Mouse (Mus musculus) thymus, postnatal 10 days (tissue): ENCODE measurements around the gene Gsta3.
"Not testable (repeated sequence)": the region's sequence is repeated elsewhere in the genome, so short reads cannot be mapped to it uniquely, and the experiment has no call there.

ENCODE experiments used
- DNase-seq, 2 experiments: peaks; one replicate each; pipeline ENCODE4 v3.0.0; 2021; ENCODE audit warnings: low spot score in 2 of 2

Gsta3 gene

DNA sequence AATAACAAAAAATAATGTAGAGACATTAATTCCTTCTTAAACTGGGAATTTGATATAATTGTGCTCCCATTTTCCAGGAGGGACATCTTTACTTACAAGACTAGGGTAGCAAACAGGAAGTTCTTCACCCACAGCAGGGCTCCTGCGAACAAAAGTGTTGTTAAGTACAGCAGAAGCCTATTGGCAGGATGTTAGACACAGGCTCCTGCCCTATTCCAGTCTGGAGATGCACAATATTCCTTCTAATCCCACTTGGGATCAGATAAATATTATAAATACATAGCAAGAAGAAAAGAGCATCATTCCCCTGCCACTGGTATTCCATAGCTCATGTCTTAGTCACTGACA lies 12.9 kb downstream of the Gsta3 start:
- no peak for DNase-seq

DNA sequence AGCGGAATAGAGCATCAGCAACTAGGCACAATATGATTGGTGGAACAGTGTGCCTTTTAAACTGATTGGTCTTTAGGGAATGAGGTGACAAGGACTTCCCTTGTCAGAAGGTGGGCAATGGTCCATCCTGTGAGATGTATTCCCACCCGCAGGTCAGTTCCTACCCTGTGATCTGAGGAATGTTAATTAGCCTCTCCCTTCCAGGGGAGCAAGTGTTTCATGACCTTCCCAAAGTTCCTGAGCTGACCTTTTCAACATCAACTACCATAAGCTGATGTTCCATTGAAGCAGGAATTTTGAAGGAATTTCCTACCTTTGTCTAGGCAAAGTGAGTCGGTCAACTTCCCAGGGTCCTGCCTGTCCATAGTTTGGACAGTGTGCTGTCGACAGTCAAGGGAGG lies 13.5 kb downstream of the Gsta3 start:
- DNase-seq: no peak

DNA sequence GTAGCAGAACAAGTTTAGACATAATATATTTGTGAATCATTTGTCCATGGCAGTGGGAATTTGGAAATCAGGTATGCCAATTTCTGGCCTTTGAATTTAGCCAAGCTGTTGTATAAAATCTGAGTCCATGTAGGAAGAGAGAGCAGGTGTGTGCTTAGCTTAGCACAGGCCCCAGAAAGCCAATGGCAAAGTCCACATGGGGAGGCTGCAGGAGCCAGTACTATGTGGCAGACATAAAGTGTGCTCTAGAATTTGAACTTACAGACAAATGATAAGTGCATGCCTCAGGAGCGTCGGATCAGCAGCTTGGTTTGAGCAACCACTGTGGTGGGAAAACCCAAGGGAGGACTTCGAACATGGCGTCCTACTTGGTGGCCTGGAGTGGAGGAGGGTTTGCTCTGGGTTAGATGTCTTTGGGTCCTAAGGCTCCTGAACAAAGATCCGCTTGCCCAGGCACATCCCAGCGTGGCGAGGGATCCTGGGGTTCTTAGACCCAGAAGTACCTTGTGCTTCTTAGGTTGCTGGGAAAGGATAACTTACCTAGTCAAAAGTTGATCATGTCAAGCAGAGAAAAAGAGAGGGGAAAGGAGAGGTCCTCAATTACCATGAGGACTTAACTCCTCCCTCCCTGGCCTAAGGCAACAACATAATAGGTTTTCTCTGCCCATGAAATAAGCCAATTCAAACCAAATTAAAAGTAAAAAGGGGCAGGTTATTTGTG lies 15.4 kb downstream of the Gsta3 start:
- no peak for DNase-seq

DNA sequence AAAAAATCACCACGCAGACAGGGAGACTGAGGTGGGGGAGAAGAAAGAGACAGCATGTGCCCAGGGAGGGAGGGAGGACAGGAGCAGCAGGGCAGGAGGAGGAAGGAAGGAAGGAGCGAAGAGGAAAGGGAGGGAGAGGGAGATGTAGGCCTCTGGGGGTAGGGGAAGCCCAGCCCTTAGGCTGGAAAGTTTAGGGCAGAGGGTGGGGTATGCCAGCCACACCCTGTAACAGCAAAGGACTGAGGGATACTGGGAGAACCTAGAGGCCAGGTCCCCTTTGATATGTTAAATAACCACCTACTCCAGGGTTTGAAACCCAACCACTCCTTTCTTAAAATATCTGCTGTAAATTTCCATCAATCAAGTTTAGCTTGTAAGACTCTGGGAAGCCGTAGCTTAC lies 16.0 kb downstream of the Gsta3 start:
- no peak for DNase-seq

DNA sequence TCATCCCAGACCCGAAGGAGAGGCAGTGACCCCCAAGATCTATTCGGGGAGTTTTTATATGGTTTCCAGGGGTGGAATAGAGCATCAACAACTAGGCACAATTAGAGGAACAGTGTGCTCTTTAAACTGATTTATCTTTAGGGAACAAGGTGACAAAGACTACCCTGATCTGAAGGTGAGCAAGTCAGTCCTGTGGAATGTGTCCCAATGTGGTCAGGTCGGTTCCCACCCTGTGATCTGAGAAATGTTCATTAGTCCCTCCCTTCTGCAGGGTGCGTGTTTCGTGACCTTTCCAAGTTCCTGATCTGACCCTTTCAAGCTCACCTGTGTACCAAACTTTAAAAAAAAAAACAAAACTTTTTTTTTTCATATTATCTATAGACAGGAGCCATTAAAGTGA lies 16.5 kb downstream of the Gsta3 start:
- DNase-seq: no peak

DNA sequence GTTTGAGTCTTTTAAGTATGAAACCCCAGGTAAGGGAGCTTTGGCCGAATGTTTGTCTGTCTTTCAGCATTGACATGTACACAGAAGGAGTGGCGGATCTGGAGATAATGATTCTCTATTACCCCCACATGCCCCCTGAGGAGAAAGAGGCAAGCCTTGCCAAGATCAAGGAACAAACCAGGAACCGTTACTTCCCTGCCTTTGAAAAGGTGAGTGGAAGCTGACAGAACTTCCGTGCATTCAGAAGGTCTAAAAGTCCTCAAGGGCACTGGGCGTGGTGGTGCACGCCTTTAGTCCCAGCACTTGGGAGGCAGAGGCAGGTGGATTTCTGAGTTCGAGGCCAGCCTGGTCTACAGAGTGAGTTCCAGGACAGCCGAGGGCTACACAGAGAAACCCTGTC lies 19.6 kb downstream of the Gsta3 start:
- not testable (repeated sequence) for DNase-seq

DNA sequence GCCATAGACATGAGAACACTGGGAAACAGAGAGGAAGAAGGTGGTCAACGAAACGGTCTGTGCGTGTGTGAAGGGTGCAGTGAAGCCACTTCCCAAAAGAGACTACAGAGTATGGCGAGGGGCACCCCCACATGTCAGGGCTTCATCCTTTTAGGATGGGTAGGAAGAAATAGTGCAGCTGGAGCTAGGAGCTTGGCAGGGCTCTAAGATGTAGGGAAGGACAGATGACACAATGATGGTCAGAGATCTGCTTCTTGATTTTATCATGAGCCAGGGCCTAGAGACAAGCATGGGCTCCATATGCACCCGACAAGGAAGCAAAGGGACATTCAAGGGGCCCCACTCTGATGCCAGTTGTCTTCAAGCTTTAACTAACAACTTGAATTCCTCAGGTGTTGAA lies 22.0 kb downstream of the Gsta3 start:
- DNase-seq: no peak

DNA sequence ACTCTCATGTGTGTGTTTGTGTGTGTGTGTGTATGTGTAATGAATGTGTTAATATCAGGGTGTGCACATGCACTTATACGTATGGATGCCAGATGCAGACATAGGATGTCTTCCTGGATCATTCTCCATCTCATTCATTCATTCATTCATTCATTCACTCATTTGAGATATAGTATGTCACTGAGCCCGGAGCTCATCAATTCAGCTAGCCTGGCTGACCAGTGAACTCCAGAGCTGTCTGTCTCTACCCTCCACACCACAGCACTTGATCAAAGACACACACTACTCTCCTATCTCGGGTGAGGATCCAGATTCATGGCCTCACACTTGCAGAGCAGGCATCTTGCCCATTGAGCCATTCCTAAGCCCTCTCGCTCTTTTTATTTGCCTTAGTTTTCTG lies 23.6 kb downstream of the Gsta3 start:
- no peak for DNase-seq

DNA sequence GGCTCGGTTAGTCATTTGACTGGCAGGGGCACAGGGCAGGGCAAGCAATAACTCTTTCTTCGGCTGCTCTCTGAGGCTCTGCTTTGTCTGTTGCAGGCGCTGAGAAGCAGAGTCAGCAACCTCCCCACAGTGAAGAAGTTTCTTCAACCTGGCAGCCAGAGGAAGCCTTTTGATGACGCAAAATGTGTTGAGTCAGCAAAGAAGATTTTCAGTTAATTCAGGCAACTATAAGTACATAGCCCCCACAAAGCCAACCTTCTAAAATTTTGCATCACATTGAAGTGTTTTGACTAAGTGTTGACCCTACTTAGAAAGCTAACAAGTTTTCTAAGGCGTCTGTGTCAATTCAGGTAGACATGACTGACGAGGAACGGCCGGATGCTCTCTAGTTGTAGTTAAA lies 24.4 kb downstream of the Gsta3 start:
- DNase-seq: no peak

DNA sequence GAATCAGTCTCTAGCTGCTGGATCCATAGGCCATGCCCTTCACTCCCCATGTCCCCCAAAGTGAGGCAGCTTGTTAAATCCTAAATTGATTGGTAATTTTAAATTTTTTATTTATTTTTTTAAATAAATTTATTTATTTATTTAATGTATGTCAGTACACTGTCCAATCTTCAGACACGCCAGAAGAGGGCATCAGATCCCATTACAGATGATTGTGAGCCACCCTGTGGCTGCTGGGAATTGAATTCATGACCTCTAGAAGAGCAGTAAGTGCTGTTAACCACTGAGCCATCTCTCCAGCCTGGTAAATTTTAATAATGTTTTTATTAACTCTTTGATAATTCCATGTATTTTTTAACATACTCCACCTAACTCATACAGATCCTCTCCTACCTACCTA lies 26.4 kb downstream of the Gsta3 start:
- no peak for DNase-seq

DNA sequence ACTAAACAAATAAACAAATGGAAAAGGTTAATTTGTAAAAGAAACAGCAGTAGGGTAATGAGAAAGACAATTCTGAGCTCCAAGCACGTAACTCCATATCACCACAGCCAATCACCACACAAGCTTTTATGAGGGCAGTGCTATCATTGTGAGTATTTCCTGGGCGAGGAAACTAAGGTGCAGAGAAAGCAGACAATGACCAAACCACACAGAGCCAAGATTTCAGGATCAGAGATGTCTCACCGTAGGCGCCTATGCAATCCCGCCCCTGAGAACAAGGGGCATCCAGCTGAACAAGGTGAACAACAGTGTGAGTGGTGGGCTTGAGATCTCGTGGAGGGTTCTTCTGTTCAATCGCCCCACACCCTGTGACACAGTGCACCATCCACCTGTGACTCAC lies 27.1 kb downstream of the Gsta3 start:
- not testable (repeated sequence) for DNase-seq

DNA sequence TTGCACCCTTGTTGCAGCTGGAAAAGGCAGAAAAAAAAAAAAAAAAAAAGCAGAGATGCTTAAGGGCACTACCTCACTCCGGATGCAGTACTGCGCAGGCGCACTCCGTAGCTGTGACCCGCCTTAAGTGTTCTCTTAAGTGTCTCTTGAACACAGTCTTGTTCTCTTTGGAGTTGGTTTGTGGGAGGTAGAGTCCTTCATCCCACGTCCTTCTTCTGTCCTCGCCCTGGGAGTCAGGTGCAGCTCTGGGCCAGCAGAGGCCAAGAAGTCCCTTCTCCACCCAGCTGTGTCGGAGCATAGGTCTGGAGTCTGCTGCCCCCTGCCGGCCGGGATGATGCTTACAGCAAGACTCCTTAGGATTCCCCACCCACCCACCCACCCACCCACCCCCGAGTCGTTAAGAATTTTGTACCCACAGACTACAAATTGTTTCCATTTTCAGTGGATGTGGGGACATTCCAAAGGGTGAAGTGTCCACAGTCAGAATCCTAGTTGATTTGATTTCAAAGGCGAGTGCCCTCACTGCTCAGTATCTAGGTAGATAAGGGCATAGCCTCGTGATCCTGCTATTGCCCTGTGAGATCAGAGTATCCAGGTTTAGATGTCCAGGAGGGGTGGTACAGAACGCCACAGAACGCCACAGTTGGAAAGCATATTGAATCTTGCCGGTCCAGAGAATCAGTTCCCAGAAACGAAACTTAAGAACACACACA lies 31.1 kb downstream of the Gsta3 start:
- DNase-seq: peak; percentile 47 to 84

DNA sequence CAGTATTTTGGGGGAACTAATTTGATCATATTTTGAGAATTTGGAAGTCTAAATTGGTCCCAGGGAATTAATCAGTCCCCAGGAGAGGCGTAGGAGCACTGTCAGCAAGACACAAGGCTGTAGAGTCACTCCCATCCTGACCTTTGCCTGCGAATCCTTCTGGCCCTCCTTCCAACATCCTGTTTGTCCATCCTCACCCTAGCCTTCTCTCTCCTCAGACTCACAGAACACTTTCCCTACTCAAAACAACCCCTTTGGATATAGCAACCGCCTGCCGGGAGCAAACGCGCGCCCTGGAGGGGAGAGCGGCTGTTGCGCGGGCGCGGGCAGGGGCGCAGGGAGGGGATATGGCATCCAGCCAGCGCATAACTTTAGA lies 31.7 kb downstream of the Gsta3 start:
- peak in 1 of 2 experiments; percentile 6 for DNase-seq

DNA sequence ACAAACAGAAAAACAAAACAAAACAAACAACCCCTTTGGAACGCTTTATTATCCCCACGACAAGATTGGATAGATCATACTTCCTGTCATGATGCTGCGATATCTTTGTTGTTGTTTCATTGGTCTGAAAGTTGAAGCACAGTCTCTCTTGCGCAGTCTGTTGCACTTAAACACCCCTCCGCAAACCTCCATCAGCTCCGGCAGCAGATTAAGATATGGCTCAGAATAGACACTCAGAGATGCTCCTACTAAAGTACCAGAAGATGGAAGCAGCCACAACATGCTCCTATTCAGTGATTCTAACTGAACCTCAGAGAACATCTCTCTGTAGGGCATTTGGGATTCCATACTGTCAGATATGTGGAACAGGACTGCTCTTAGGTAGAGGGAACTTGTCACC lies 32.7 kb downstream of the Gsta3 start:
- no peak for DNase-seq

DNA sequence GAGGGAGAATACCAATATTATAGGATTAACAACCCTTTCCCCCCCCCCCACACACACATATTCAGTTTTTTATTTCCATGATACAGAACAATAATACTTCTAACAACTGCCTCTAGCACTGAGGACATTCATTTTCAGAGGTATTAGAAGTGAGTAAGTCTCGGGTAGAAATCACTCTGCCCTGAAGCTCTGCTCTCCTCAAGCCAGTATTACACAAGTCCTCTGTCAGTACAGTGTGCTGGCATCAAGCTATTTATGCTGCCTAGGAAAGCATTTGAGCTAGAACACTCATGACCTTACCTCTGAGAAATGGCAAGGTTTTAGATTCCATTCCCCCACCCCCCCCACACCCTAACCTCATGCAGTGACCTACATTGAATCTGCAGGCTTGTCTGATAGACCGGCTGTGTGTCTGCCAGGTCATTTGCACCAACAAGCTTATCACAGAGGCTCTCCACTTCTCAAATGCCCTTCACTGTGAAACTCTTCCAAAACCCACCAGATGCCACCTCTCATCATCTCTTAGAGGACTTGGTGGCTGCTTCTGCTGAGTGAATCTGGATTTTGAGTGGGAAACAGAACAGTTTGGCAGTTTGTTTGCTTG lies 34.1 kb downstream of the Gsta3 start:
- DNase-seq: no peak

DNA sequence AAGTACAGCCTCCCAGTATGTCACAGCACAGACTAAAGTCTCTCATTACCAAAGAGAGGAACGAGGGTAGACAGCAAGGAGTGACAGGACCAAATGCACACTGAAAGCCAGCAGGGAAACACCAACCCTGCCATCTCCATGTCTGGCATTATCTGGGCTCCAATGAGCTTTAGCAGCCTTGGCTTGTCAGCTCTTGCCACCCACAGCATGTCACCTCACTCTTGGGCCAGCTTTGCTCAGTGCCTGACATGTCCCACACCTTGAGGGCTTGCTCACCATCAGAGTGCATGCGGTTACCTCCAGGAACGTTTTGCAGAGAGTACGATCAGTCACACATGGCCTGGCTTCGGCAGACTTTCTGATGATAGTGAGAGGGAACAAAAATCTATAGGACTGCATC lies 35.0 kb downstream of the Gsta3 start:
- not testable (repeated sequence) for DNase-seq

DNA sequence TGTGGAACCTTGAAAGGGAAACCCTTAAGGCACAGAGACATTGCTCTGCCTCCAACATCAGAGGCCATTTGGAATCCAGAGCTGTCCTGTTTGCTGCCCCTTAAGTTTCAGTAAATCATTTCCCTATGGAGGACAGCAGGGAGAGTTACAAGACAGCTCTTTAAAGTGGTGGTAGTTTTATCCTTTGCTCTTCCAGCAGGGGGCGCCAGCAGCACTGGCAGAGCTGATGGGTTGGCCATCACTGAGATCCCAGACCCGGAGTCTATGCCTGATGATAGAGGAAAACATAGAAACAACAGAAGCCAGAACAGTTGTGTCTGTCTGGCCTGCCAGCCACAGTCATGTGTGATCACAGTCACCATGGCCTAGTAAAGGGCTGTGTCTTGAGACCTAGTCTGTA lies 35.8 kb downstream of the Gsta3 start:
- DNase-seq: not testable (repeated sequence)

DNA sequence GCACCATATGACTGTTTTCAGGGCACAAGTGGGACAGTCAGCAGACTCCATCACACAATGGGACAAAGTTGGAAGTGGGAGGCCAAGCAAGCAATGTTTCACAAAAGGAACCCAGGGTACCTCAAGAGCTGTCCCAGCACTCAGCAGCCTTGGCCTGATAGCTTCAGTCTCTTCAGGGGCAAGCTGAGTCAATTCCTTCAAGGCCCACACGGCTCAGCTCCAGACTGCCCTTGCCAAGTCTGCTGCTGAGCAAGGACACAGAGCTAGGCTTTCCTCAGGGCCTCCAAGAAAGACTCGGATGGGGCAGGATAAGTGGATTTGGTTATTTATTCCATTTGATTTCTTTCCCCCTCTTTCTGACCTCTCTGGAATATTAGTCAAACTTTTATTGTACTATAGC lies 39.9 kb downstream of the Gsta3 start:
- no peak for DNase-seq

DNA sequence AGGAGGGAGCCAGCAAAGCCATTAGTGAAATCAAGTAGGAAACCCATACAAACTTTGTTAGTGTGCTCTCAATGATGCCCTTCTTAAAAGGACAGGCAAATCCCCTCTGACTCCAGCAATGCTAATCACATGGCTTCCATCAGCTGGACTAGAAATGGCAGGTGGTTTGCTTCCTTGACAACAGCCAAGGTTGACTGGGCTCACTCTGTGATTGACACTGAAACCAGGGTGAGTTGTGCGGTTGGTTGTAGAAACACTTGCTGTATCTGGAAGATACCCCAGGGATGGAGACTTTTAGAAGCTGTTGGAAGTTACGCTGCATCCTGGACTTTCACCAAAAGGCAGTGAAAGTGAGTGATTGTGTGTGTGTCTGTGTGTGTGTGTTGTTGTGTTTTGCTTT lies 44.3 kb downstream of the Gsta3 start:
- DNase-seq: not testable (repeated sequence)

DNA sequence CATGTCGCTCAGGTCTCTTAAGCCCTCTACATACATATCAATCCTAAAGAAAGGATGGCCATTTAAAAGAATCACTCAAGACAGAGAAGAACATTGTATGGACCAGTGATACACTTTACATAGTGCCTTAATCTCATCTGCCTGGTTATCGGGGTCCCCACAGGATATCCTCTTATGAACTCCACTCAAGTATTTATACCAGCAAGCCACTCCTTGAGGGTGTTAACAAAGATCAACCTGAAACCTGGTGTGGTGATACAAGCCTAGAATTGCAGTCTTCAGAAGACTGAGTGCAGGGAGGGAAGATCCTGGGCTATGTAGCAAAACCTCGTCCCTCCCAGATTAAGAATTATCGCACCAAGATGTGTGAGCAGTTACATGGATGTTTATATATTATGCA lies 51.0 kb downstream of the Gsta3 start:
- no peak for DNase-seq

DNA sequence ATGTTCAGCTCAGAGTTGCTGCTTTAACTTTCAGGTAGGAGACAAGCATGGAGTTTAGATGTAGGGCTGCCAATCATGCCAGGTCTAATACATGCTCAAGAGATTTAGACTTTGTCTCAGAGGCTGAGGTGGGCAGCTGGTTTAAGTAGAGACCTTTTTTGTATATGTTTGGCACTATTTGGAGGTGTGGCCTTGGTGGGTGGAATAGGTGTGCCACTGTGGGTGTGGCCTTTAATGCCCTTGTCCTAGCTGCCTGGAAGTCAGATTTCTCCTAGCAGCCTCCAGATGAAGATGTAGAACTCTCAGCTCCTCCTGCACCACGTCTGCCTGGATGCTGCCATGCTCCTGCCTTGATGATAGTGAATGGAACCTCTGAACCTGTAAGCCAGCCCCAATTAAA lies 52.2 kb downstream of the Gsta3 start:
- no peak for DNase-seq

DNA sequence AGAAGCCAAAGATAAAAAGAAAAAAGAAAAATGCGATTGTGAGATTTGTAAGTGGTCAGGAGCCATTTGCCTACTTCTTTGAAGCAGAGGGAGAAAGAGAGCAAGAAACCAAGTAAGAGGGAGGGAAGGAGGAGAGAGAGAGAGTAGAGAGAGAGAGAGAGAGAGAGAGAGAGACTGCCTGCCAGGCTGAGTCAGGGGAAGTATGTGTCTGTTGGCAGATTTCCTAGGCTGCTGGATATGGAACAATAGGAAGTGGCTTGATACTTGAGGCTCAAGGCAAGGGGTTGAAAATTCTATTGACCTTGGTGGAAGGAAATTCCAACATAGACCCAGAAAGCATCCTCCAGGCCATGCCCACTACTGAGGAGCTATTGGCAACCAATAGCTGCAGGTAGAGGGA lies 55.8 kb downstream of the Gsta3 start:
- no peak for DNase-seq

DNA sequence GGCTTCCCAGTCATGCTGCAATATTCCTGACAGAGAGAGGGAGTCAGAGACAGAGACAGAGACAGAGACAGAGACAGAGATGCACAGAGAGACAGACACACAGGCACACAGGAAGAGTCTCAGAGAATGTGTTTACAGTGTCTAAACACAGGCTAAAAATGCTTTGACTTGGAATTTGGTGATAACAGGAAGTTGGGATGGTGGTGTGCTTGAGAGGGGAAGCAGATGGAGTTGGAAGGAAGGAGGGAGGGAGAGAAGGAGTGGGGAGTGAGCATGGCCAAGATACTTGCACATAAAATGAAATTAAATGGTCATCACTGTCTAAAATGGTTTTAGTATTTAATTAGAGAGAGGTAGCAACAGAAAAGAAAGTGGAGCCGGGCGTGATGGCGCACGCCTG lies 57.7 kb downstream of the Gsta3 start:
- no peak for DNase-seq
